Mouse (Mus musculus): ENCODE measurements around the gene Spats2l.

Gene Spats2l

GRCm38 (mm10) chr1:57774001-57774667, at the start of gene Spats2l:
TSS of gene Spats2l (plus strand) at chr1:57774162.
- no peak for DNase-seq (ENCODE audit: low read depth, low spot score)

GRCm38 (mm10) chr1:57725268-57725667, 48.7 kb upstream of the Spats2l start:
- DNase-seq (ENCODE audit: low read depth, low spot score) = no peak

- no peak for DNase-seq (ENCODE audit: low read depth, low spot score)
These were observed 38.1 kb upstream of the Spats2l start for GRCm38 (mm10) chr1:57735877-57736276.

GRCm38 (mm10) chr1:57741740-57742139, 32.2 kb upstream of the Spats2l start:
- no peak for DNase-seq (ENCODE audit: low read depth, low spot score)

- DNase-seq (ENCODE audit: low read depth, low spot score) = no peak
These were observed 31.7 kb upstream of the Spats2l start for GRCm38 (mm10) chr1:57742266-57742665.

- no peak for DNase-seq (ENCODE audit: low read depth, low spot score)
These were observed 22.2 kb upstream of the Spats2l start for GRCm38 (mm10) chr1:57751781-57752180.

GRCm38 (mm10) chr1:57766396-57766795, 7.6 kb upstream of the Spats2l start:
- DNase-seq (ENCODE audit: low read depth, low spot score) = no peak

GRCm38 (mm10) chr1:57773326-57773725, 636 bp upstream of the Spats2l start:
- DNase-seq (ENCODE audit: low read depth, low spot score) = no peak

GRCm38 (mm10) chr1:57774668-57775495, 920 bp downstream of the Spats2l start:
- no peak for DNase-seq (ENCODE audit: low read depth, low spot score)

GRCm38 (mm10) chr1:57775496-57775790, 1.5 kb downstream of the Spats2l start:
- no peak for DNase-seq (ENCODE audit: low read depth, low spot score)

- DNase-seq (ENCODE audit: low read depth, low spot score) = no peak
These were observed 2.8 kb downstream of the Spats2l start for GRCm38 (mm10) chr1:57776671-57777281.

GRCm38 (mm10) chr1:57784300-57784699, 10.3 kb downstream of the Spats2l start:
- DNase-seq (ENCODE audit: low read depth, low spot score) = no peak

- no peak for DNase-seq (ENCODE audit: low read depth, low spot score)
These were observed 15.9 kb downstream of the Spats2l start for GRCm38 (mm10) chr1:57789831-57790230.

- no peak for DNase-seq (ENCODE audit: low read depth, low spot score)
These were observed 18.2 kb downstream of the Spats2l start for GRCm38 (mm10) chr1:57792212-57792611.

- DNase-seq (ENCODE audit: low read depth, low spot score) = no peak
These were observed 21.9 kb downstream of the Spats2l start for GRCm38 (mm10) chr1:57795838-57796237.

- no peak for DNase-seq (ENCODE audit: low read depth, low spot score)
These were observed 25.4 kb downstream of the Spats2l start for GRCm38 (mm10) chr1:57799398-57799797.

GRCm38 (mm10) chr1:57800846-57801245, 26.9 kb downstream of the Spats2l start:
- no peak for DNase-seq (ENCODE audit: low read depth, low spot score)

GRCm38 (mm10) chr1:57806126-57806525, 32.2 kb downstream of the Spats2l start:
- no peak for DNase-seq (ENCODE audit: low read depth, low spot score)

- no peak for DNase-seq (ENCODE audit: low read depth, low spot score)
These were observed 33.9 kb downstream of the Spats2l start for GRCm38 (mm10) chr1:57807882-57808281.

- DNase-seq (ENCODE audit: low read depth, low spot score) = no peak
These were observed 36.3 kb downstream of the Spats2l start for GRCm38 (mm10) chr1:57810221-57810620.

GRCm38 (mm10) chr1:57817103-57817502, 43.1 kb downstream of the Spats2l start:
- DNase-seq (ENCODE audit: low read depth, low spot score) = no peak

- no peak for DNase-seq (ENCODE audit: low read depth, low spot score)
These were observed 46.6 kb downstream of the Spats2l start for GRCm38 (mm10) chr1:57820428-57820997.

Measured in retina, adult 2 months (tissue).